Comparison of ENCODE assay signal across 21 mouse cellular contexts in genomic region chr1:136347140-136347539, GRCm38 (mm10). TPM values are rescaled to one million over a fixed set of nuclear protein-coding genes. Genes with fewer than 3 reads are reported as not detected.
A peak's percentile ranks its signal among the peaks of the same experiment; 100 is the strongest.
DNase-seq lines count a peak whose midpoint lies in the region; ATAC-seq and TF ChIP-seq lines count a peak whose summit lies in the region.
"Had no signal": no experiment of that assay in that cellular context is flagged by ENCODE, and none has a peak within 500 bp of the region (broad histone marks: within the 10 kb centered on the region; RNA-seq: fewer than 3 reads in every experiment).

No protein-coding gene starts in this region.

- peak; percentile 99 for TF ChIP-seq EP300 in liver, postnatal 0 days (IDR thresholded peaks at IDR 0.05; ENCODE audit: low read depth)

- no peak for ATAC-seq in forebrain, embryonic 12.5 days (ENCODE audit: low FRiP score)
- ATAC-seq in limb, embryonic 13.5 days (ENCODE audit: low FRiP score, low read depth): no peak
- ATAC-seq in liver, postnatal 0 days: peak; percentile 68
- ATAC-seq: activated CD4-positive, CD25-positive, alpha-beta regulatory T cell, adult 4 months; hindbrain, postnatal 0 days had no signal

- TF ChIP-seq CTCF in liver, postnatal 0 days (IDR thresholded peaks at IDR 0.05; ENCODE audit: low read depth): no peak

- H3K4me2 ChIP-seq in forebrain, embryonic 12.5 days: 0 out of 2 replicates have a peak overlapping the region, but pooled peaks have one; percentile 79
- no peak overlapping the region; the same call in 1 of the 2 replicates for H3K4me2 ChIP-seq in limb, embryonic 13.5 days (replicated peaks)
- peak overlapping the region; percentile 99 for H3K4me2 ChIP-seq in liver, postnatal 0 days (ENCODE audit: low read depth, low read length)

- no peaks in the 10 kb centered on the region for H3K36me3 ChIP-seq in forebrain, embryonic 12.5 days (replicated peaks)
- no peaks in the 10 kb centered on the region for H3K36me3 ChIP-seq in forebrain, embryonic 10.5 days (replicated peaks)
- no peaks in the 10 kb centered on the region for H3K36me3 ChIP-seq in limb, embryonic 13.5 days
- H3K36me3 ChIP-seq in liver, postnatal 0 days (replicated peaks; ENCODE audit: insufficient read depth, low read length): no peaks in the 10 kb centered on the region
- H3K36me3 ChIP-seq: limb, embryonic 15.5 days; midbrain, embryonic 10.5 days had no signal

- 54% methylated on average over 4 of the region's 4 CpGs for WGBS in forebrain, embryonic 12.5 days
- WGBS in forebrain, embryonic 10.5 days: 67% methylated on average over 4 of the region's 4 CpGs
- WGBS in limb, embryonic 13.5 days: 53% methylated on average over 4 of the region's 4 CpGs
- 51% methylated on average over 4 of the region's 4 CpGs for WGBS in liver, postnatal 0 days (ENCODE audit: insufficient replicate concordance)

- H3K27me3 ChIP-seq in forebrain, embryonic 12.5 days: 0 out of 2 replicates have a peak, but pooled peaks cover 9% of the 10 kb centered on the region
- H3K27me3 ChIP-seq in forebrain, embryonic 10.5 days (ENCODE audit: poor library complexity, severe bottlenecking): peaks cover 17% of the 10 kb centered on the region
- H3K27me3 ChIP-seq in limb, embryonic 13.5 days: no peaks in the 10 kb centered on the region
- no peaks in the 10 kb centered on the region for H3K27me3 ChIP-seq in liver, postnatal 0 days (ENCODE audit: insufficient read depth, low read length)
- H3K27me3 ChIP-seq: limb, embryonic 15.5 days had no signal

- H3K9me3 ChIP-seq in forebrain, embryonic 12.5 days: no peaks in the 10 kb centered on the region
- no peaks in the 10 kb centered on the region for H3K9me3 ChIP-seq in forebrain, embryonic 10.5 days
- no peaks in the 10 kb centered on the region for H3K9me3 ChIP-seq in limb, embryonic 13.5 days
- no peaks in the 10 kb centered on the region for H3K9me3 ChIP-seq in liver, postnatal 0 days (ENCODE audit: low read length)
- H3K9me3 ChIP-seq: limb, embryonic 15.5 days; midbrain, embryonic 10.5 days had no signal

- H3K9ac ChIP-seq in forebrain, embryonic 12.5 days: no peak overlapping the region
- H3K9ac ChIP-seq in limb, embryonic 13.5 days: 0 out of 2 replicates have a peak overlapping the region, but pooled peaks have one; percentile 95
- H3K9ac ChIP-seq in liver, postnatal 0 days (replicated peaks): no peak overlapping the region
- H3K9ac ChIP-seq: limb, embryonic 15.5 days had no signal

- no peak overlapping the region for H3K4me3 ChIP-seq in forebrain, embryonic 12.5 days (replicated peaks)
- no peak overlapping the region for H3K4me3 ChIP-seq in forebrain, embryonic 10.5 days
- no peak overlapping the region for H3K4me3 ChIP-seq in limb, embryonic 13.5 days
- H3K4me3 ChIP-seq in liver, postnatal 0 days (ENCODE audit: low read depth, low read length): peak overlapping the region; percentile 89; the same call in 1 of the 2 replicates

- H3K27ac ChIP-seq in forebrain, embryonic 12.5 days: no peak overlapping the region
- H3K27ac ChIP-seq in forebrain, embryonic 10.5 days: no peak overlapping the region
- no peak overlapping the region for H3K27ac ChIP-seq in limb, embryonic 13.5 days
- H3K27ac ChIP-seq in liver, postnatal 0 days (ENCODE audit: low read depth): peak overlapping the region; percentile 96
- H3K27ac ChIP-seq: limb, embryonic 15.5 days had no signal

- no peak for DNase-seq in forebrain, embryonic 10.5 days (ENCODE audit: extremely low spot score, low spot score)
- DNase-seq in c-Kit-positive CD71-positive TER-119-negative erythroid progenitor cells, embryonic 14.5 days (ENCODE audit: low read depth): peak; percentile 83
- no peak for DNase-seq in liver, postnatal 0 days
- no peak for DNase-seq in cerebellum, adult 9-10 months
- no peak for DNase-seq in right cerebral cortex, postnatal 36 days (ENCODE audit: low spot score in 2 of 2)
- no peak for DNase-seq in urinary bladder, postnatal 36 days (ENCODE audit: low spot score in 2 of 2)
- DNase-seq: adrenal gland, postnatal 14 days; cerebellum, postnatal 14 days; embryo, embryonic 11 days; gastrocnemius, adult 2 months; heart, adult 11 months; kidney, adult 2 months; kidney, postnatal 25 days; lung, postnatal 10 days; right cerebral cortex, postnatal 4 days had no signal

- peaks cover 27% of the 10 kb centered on the region for H3K4me1 ChIP-seq in forebrain, embryonic 12.5 days
- H3K4me1 ChIP-seq in forebrain, embryonic 10.5 days: peaks cover 39% of the 10 kb centered on the region
- peaks cover 34% of the 10 kb centered on the region for H3K4me1 ChIP-seq in limb, embryonic 13.5 days
- H3K4me1 ChIP-seq in liver, postnatal 0 days (ENCODE audit: insufficient read depth): peaks cover 23% of the 10 kb centered on the region

RNA-seq across cellular contexts. Expression of gene Camsap2, which starts 1.2 kb away (rescaled TPM):
- polyA plus RNA-seq in forebrain, embryonic 12.5 days (2016; fragmentation: Nextera tagmentation; extraction: Ambion mirVana): 33.3 and 33.4 TPM in 2 replicates
- polyA plus RNA-seq in forebrain, embryonic 10.5 days (2016; fragmentation: Nextera tagmentation; extraction: Ambion mirVana): 11.5 and 12.9 TPM in 2 replicates
- 9.9 and 10.1 TPM in 2 replicates for polyA plus RNA-seq in limb, embryonic 13.5 days (2015; fragmentation: Nextera tagmentation; extraction: Ambion mirVana)
- 3.1 and 3.4 TPM in 2 replicates for polyA plus RNA-seq in liver, postnatal 0 days (2015; fragmentation: Nextera tagmentation; extraction: Ambion mirVana)
